Mouse (Mus musculus) MEL (cell line): ENCODE results near the gene Atp1a3.

Experiments used
- CTCF ChIP-seq, 3 experiments: IDR thresholded peaks in 2 of 3; conservative IDR thresholded peaks in 1 of 3; 2 replicates each; pipeline ENCODE4 v1.5.1; 2011 to 2012; ENCODE audit warnings: low read length in 3 of 3, low read depth in 2 of 3, mild to moderate bottlenecking in 2 of 3, improper control_type of control experiment in 1 of 3, inconsistent platforms in 1 of 3, mixed read lengths in 1 of 3, moderate library complexity in 1 of 3; ENCODE audit not compliant: control insufficient read depth in 1 of 3, insufficient read depth in 1 of 3, poor library complexity in 1 of 3, severe bottlenecking in 1 of 3
- POLR2A ChIP-seq, 2 experiments: IDR thresholded peaks; 2 replicates each; pipeline ENCODE4 v1.6.1; 2011 to 2012; ENCODE audit warnings: low read length in 2 of 2, mild to moderate bottlenecking in 2 of 2, control low read depth in 1 of 2, improper control_type of control experiment in 1 of 2, low read depth in 1 of 2, moderate library complexity in 1 of 2; ENCODE audit not compliant: control insufficient read depth in 1 of 2, insufficient read depth in 1 of 2, poor library complexity in 1 of 2
- RAD21 ChIP-seq: IDR thresholded peaks from 2 replicates; pipeline ENCODE4 v1.6.1; 2011; ENCODE audit warnings: mild to moderate bottlenecking, low read depth, low read length, improper control_type of control experiment

GRCm38 (mm10) chr7:25034796-25035195, 29.0 kb upstream of the Atp1a3 start:
- TF ChIP-seq RAD21 (no peak), POLR2A (IDR thresholded peaks at IDR 0.05; ENCODE audit: control insufficient read depth in 1 of 2, insufficient read depth in 1 of 2, low read depth in 1 of 2, low read length in 2 of 2, poor library complexity in 1 of 2) (no peak), CTCF (IDR thresholded peaks at IDR 0.05 in 2 of 3, conservative IDR thresholded peaks at IDR 0.05 in 1 of 3; ENCODE audit: control insufficient read depth in 1 of 3, insufficient read depth in 1 of 3, low read depth in 2 of 3, low read length in 3 of 3, poor library complexity in 1 of 3, severe bottlenecking in 1 of 3) (no peak)
